Mouse (Mus musculus) neutrophil, adult 5-6 weeks (primary cell): ENCODE results near the gene Rps26. TPM values are rescaled to one million over a fixed set of nuclear protein-coding genes. Genes with fewer than 3 reads are reported as not detected.

Experiments used
- ATAC-seq: fragments of 151-379, 151-347 bp; 2 replicates; pipeline ENCODE4 v1.8.0; 2017; ENCODE audit warnings: mild to moderate bottlenecking, moderate TSS enrichment; ENCODE audit not compliant: insufficient number of reproducible peaks, poor library complexity, low FRiP score, severe bottlenecking; ENCODE audit errors: extremely low read depth
- total RNA-seq: library from RNA; stranded (forward); fragments of 200-1000 nt; gene quantifications from 2 replicates; pipeline ENCODE4 v1.2.3, GENCODE M21; 2017

Rps26 gene
- total RNA-seq, 1 experiment from 2014 or later, result 420 TPM

- ATAC-seq, result no peak
Observed at GRCm38 (mm10) chr10:128583644-128584043, 42.9 kb downstream of the Rps26 start.

DNA sequence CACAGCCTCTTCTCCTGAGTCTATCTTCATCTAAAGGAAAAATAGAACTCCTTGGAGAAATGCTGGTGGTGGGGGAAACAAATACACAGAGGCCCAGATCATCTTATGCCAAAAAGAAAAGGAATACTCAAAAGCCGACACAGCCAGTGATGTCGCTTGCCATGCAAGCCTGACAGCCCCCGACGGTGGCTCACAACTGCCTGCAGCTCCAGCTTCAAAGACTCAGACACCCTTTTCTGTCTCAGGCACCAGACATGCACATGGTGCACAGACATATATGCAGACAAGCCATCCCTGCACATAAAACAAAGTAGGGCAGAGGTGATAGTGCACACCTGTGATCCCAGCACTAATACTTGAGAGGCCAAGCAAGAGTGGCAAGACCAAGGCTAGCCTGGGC is 46.8 kb downstream of the Rps26 start:
- ATAC-seq, result no peak

DNA sequence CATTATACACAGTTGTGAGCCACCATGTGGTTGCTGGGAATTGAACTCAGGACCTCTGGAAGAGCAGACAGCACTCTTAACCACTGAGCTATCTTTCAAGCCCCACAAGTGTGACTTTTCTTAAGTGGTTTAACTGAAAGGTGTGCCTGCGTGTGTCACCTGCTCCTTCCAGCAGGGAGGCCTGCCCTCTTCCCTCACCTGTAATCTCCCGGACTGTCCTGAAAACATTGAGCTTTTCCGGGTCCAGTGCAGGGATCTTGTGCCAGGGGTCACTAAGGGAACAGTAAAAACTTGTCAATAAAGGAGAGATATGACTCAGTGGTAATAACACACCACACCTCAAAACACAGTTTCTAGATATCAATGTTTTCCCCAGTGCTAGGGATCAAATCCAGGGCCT is 47.2 kb downstream of the Rps26 start:
- ATAC-seq, result no peak

DNA sequence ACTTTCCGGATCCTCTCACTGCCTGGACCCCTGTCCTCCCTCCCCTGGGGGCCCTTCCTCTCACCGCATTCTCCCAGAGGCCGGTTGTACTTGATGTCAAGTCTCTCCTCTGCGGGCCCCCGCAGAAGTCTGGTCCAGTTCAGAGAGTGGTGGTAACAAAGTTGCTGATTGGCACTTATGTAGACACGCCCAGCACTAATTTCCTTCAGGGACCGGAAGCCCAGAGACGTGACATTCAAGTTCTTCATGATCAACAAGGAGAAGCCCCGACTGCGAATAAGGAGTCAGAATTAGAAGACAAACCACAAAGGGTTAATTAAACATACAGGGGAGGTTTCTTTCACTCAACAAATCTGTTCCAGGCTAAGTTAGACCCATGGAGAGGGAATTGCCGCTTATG is 48.2 kb downstream of the Rps26 start:
- no peak for ATAC-seq

DNA sequence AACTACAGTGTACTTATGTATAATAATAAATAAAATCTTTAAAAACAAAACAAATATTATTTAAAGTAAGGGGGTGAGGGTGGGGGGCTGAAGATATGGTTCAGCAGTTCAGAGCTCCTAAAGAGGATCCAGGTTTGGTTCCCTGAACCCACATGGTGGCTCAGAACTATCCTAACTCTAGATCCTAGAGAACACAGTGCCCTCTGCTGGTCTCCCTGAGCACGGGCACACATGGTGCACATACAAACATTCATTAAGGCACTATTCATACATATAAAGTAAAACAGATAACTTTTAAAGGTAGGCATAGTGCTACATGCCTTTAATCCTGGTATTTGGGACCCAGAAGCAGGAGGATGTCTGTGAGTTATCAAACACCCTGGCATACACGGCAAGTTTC is 51.5 kb downstream of the Rps26 start:
- no peak for ATAC-seq

Other genes with a start within 250 kb of the Rps26 start
- gene Ankrd52, start 249.6 kb downstream of the Rps26 start, total RNA-seq, result 16.0 and 16.8 TPM in 2 replicates
- not detected in 2 replicates for gene Slc39a5, start 225.5 kb downstream of the Rps26 start, total RNA-seq
- 43.4 and 46.3 TPM in 2 replicates for gene Nabp2, start 215.3 kb downstream of the Rps26 start, total RNA-seq
- gene Rnf41, start 215.1 kb downstream of the Rps26 start, total RNA-seq, result 53.8 and 59.5 TPM in 2 replicates
- 117 and 119 TPM in 2 replicates for gene Smarcc2, start 167.5 kb downstream of the Rps26 start, total RNA-seq
- 1,334 and 1,420 TPM in 2 replicates for gene Myl6, start 132.6 kb downstream of the Rps26 start, total RNA-seq
- 0.58 and 2.0 TPM in 2 replicates for gene Myl6b, start 128.1 kb downstream of the Rps26 start, total RNA-seq
- 158 and 160 TPM in 2 replicates for gene Esyt1, start 100.9 kb downstream of the Rps26 start, total RNA-seq
- gene Zc3h10, start 79.0 kb downstream of the Rps26 start, total RNA-seq, result 36.2 and 37.9 TPM in 2 replicates
- gene Rpl41, start 77.4 kb downstream of the Rps26 start, total RNA-seq, result 1,707 and 2,029 TPM in 2 replicates
- gene Pa2g4, start 60.8 kb downstream of the Rps26 start, total RNA-seq, result 47.6 and 55.1 TPM in 2 replicates
- 1.3 and 1.6 TPM in 2 replicates for gene Erbb3, start 37.1 kb downstream of the Rps26 start, total RNA-seq
- 0.35 TPM in 1 of 2 replicates, not detected in the other for gene Ikzf4, start 19.2 kb upstream of the Rps26 start, total RNA-seq
- gene Suox, start 47.3 kb upstream of the Rps26 start, total RNA-seq, result 4.3 and 6.2 TPM in 2 replicates
- gene Rab5b, start 69.5 kb upstream of the Rps26 start, total RNA-seq, result 129 and 132 TPM in 2 replicates
- not detected in 2 replicates for gene Pmel, start 77.4 kb upstream of the Rps26 start, total RNA-seq
- 38.6 and 40.6 TPM in 2 replicates for gene Cdk2, start 78.3 kb upstream of the Rps26 start, total RNA-seq
- 264 and 290 TPM in 2 replicates for gene Dgka, start 118.1 kb upstream of the Rps26 start, total RNA-seq
- gene Pym1, start 121.1 kb upstream of the Rps26 start, total RNA-seq, result 56.3 and 57.8 TPM in 2 replicates
- gene Mmp19, start 164.2 kb upstream of the Rps26 start, total RNA-seq, result 4.2 and 4.4 TPM in 2 replicates
- gene Dnajc14, start 177.3 kb upstream of the Rps26 start, total RNA-seq, result 77.7 and 87.9 TPM in 2 replicates
- gene Tmem198b, start 177.6 kb upstream of the Rps26 start, total RNA-seq, result 7.9 and 8.0 TPM in 2 replicates
- gene Sarnp, start 190.6 kb upstream of the Rps26 start, total RNA-seq, result 77.9 and 106 TPM in 2 replicates
- gene Ormdl2, start 194.9 kb upstream of the Rps26 start, total RNA-seq, result 20.0 TPM in 2 replicates